Mouse (Mus musculus): ENCODE data around the gene Leap2. TPM values are rescaled to one million over a fixed set of nuclear protein-coding genes. Genes with fewer than 3 reads are reported as not detected.
"Not testable (repeated sequence)": the region's sequence is repeated elsewhere in the genome, so short reads cannot be mapped to it uniquely, and the experiment has no call there.

Leap2 gene
- polyA plus RNA-seq, 1 experiment from 2014 or later, result not detected

- under 1% methylated on average over 34 of the region's 34 CpGs for WGBS
Measured at GRCm38 (mm10) chr11:53430300-53430669, 7.3 kb upstream of the Leap2 start.

GRCm38 (mm10) chr11:53429182-53429581 is 6.2 kb upstream of the Leap2 start:
- H3K4me3 ChIP-seq (replicated peaks; ENCODE audit: low read length), result no peak overlapping the region
- no peak overlapping the region; the same call in 1 of the 2 replicates for H3K4me2 ChIP-seq (ENCODE audit: low read length)
- no peak overlapping the region for H3K9ac ChIP-seq (replicated peaks; ENCODE audit: low read depth, low read length)
- H3K4me1 ChIP-seq (replicated peaks; ENCODE audit: control insufficient read depth, insufficient read depth, low read length), result peaks cover 15% of the 10 kb centered on the region
- H3K9me3 ChIP-seq (ENCODE audit: control insufficient read depth, low read length), result no peaks in the 10 kb centered on the region
- H3K27me3 ChIP-seq (replicated peaks; ENCODE audit: control insufficient read depth, insufficient read depth, low read length), result no peaks in the 10 kb centered on the region
- H3K36me3 ChIP-seq (ENCODE audit: control insufficient read depth, insufficient read depth), result peaks cover 6% of the 10 kb centered on the region; the same call in 1 of the 2 replicates
- no peak overlapping the region for H3K27ac ChIP-seq (ENCODE audit: low read length)
- ATAC-seq, result no peak

More at GRCm38 (mm10) chr11:53430300-53430669, 7.3 kb upstream of the Leap2 start:
- Histone ChIP-seq H3K9me3 (ENCODE audit: control insufficient read depth, low read length) (no peaks in the 10 kb centered on the region), H3K4me2 (ENCODE audit: low read length) (peak overlapping the region; percentile 91), H3K36me3 (ENCODE audit: control insufficient read depth, insufficient read depth) (peaks cover 6% of the 10 kb centered on the region; the same call in 1 of the 2 replicates), H3K27ac (ENCODE audit: low read length) (peak overlapping the region; percentile 73), H3K9ac (replicated peaks; ENCODE audit: low read depth, low read length) (peak overlapping the region; percentile 88), H3K4me1 (replicated peaks; ENCODE audit: control insufficient read depth, insufficient read depth, low read length) (peaks cover 15% of the 10 kb centered on the region), H3K27me3 (replicated peaks; ENCODE audit: control insufficient read depth, insufficient read depth, low read length) (no peaks in the 10 kb centered on the region), H3K4me3 (replicated peaks; ENCODE audit: low read length) (peak overlapping the region; percentile 85)
- ATAC-seq, result peak; percentile 60; the same call in 1 of the 2 replicates

- Histone ChIP-seq H3K4me1 (replicated peaks; ENCODE audit: control insufficient read depth, insufficient read depth, low read length) (peaks cover 15% of the 10 kb centered on the region), H3K4me2 (ENCODE audit: low read length) (no peak overlapping the region), H3K27me3 (replicated peaks; ENCODE audit: control insufficient read depth, insufficient read depth, low read length) (no peaks in the 10 kb centered on the region), H3K27ac (ENCODE audit: low read length) (no peak overlapping the region), H3K4me3 (replicated peaks; ENCODE audit: low read length) (no peak overlapping the region), H3K36me3 (ENCODE audit: control insufficient read depth, insufficient read depth) (peaks cover 6% of the 10 kb centered on the region; the same call in 1 of the 2 replicates), H3K9ac (replicated peaks; ENCODE audit: low read depth, low read length) (no peak overlapping the region), H3K9me3 (ENCODE audit: control insufficient read depth, low read length) (no peaks in the 10 kb centered on the region)
- no peak for ATAC-seq
- 97% methylated on average over 5 of the region's 5 CpGs for WGBS
Measured at GRCm38 (mm10) chr11:53428716-53429057, 5.7 kb upstream of the Leap2 start.

GRCm38 (mm10) chr11:53427993-53428715 is 5.2 kb upstream of the Leap2 start:
- H3K4me3 ChIP-seq (replicated peaks; ENCODE audit: low read length), result no peak overlapping the region
- peaks cover 15% of the 10 kb centered on the region for H3K4me1 ChIP-seq (replicated peaks; ENCODE audit: control insufficient read depth, insufficient read depth, low read length)
- H3K9ac ChIP-seq (replicated peaks; ENCODE audit: low read depth, low read length), result no peak overlapping the region
- H3K36me3 ChIP-seq (ENCODE audit: control insufficient read depth, insufficient read depth), result peaks cover 6% of the 10 kb centered on the region; the same call in 1 of the 2 replicates
- H3K27me3 ChIP-seq (replicated peaks; ENCODE audit: control insufficient read depth, insufficient read depth, low read length), result no peaks in the 10 kb centered on the region
- no peak overlapping the region for H3K4me2 ChIP-seq (ENCODE audit: low read length)
- ATAC-seq, result no peak
- 98% methylated on average over 3 of the region's 3 CpGs for WGBS
- no peaks in the 10 kb centered on the region for H3K9me3 ChIP-seq (ENCODE audit: control insufficient read depth, low read length)
- no peak overlapping the region for H3K27ac ChIP-seq (ENCODE audit: low read length)

GRCm38 (mm10) chr11:53426914-53427313 is 3.9 kb upstream of the Leap2 start:
- not testable (repeated sequence) for H3K4me2 ChIP-seq (ENCODE audit: low read length); H3K9me3 ChIP-seq (ENCODE audit: control insufficient read depth, low read length); H3K9ac ChIP-seq (replicated peaks; ENCODE audit: low read depth, low read length); H3K27me3 ChIP-seq (replicated peaks; ENCODE audit: control insufficient read depth, insufficient read depth, low read length); H3K4me3 ChIP-seq (replicated peaks; ENCODE audit: low read length); H3K36me3 ChIP-seq (ENCODE audit: control insufficient read depth, insufficient read depth); H3K27ac ChIP-seq (ENCODE audit: low read length); ATAC-seq
- peaks cover 15% of the 10 kb centered on the region for H3K4me1 ChIP-seq (replicated peaks; ENCODE audit: control insufficient read depth, insufficient read depth, low read length)
- WGBS, result 94% methylated on average over 3 of the region's 3 CpGs

GRCm38 (mm10) chr11:53425711-53426255 is 2.8 kb upstream of the Leap2 start:
- no peaks in the 10 kb centered on the region for H3K9me3 ChIP-seq (ENCODE audit: control insufficient read depth, low read length)
- ATAC-seq, result no peak
- no peak overlapping the region for H3K4me3 ChIP-seq (replicated peaks; ENCODE audit: low read length)
- no peak overlapping the region for H3K27ac ChIP-seq (ENCODE audit: low read length)
- no peaks in the 10 kb centered on the region for H3K27me3 ChIP-seq (replicated peaks; ENCODE audit: control insufficient read depth, insufficient read depth, low read length)
- H3K9ac ChIP-seq (replicated peaks; ENCODE audit: low read depth, low read length), result no peak overlapping the region
- 85% methylated on average over 6 of the region's 6 CpGs for WGBS
- peaks cover 6% of the 10 kb centered on the region; the same call in 1 of the 2 replicates for H3K36me3 ChIP-seq (ENCODE audit: control insufficient read depth, insufficient read depth)
- no peak overlapping the region for H3K4me2 ChIP-seq (ENCODE audit: low read length)
- H3K4me1 ChIP-seq (replicated peaks; ENCODE audit: control insufficient read depth, insufficient read depth, low read length), result peaks cover 10% of the 10 kb centered on the region

GRCm38 (mm10) chr11:53425251-53425650 is 2.3 kb upstream of the Leap2 start:
- Histone ChIP-seq H3K4me3 (replicated peaks; ENCODE audit: low read length) (no peak overlapping the region), H3K36me3 (ENCODE audit: control insufficient read depth, insufficient read depth) (peaks cover 7% of the 10 kb centered on the region; the same call in 1 of the 2 replicates), H3K27ac (ENCODE audit: low read length) (no peak overlapping the region), H3K27me3 (replicated peaks; ENCODE audit: control insufficient read depth, insufficient read depth, low read length) (no peaks in the 10 kb centered on the region), H3K4me1 (replicated peaks; ENCODE audit: control insufficient read depth, insufficient read depth, low read length) (peaks cover 10% of the 10 kb centered on the region), H3K9ac (replicated peaks; ENCODE audit: low read depth, low read length) (no peak overlapping the region), H3K9me3 (ENCODE audit: control insufficient read depth, low read length) (no peaks in the 10 kb centered on the region), H3K4me2 (ENCODE audit: low read length) (no peak overlapping the region)
- WGBS, result 87% methylated on average over 3 of the region's 3 CpGs
- ATAC-seq, result no peak

- Histone ChIP-seq H3K9me3 (ENCODE audit: control insufficient read depth, low read length) (no peaks in the 10 kb centered on the region), H3K4me1 (replicated peaks; ENCODE audit: control insufficient read depth, insufficient read depth, low read length) (peaks cover 7% of the 10 kb centered on the region), H3K27me3 (replicated peaks; ENCODE audit: control insufficient read depth, insufficient read depth, low read length) (no peaks in the 10 kb centered on the region), H3K4me2 (ENCODE audit: low read length) (no peak overlapping the region), H3K9ac (replicated peaks; ENCODE audit: low read depth, low read length) (no peak overlapping the region), H3K4me3 (replicated peaks; ENCODE audit: low read length) (no peak overlapping the region), H3K27ac (ENCODE audit: low read length) (no peak overlapping the region), H3K36me3 (ENCODE audit: control insufficient read depth, insufficient read depth) (peaks cover 10% of the 10 kb centered on the region; the same call in 1 of the 2 replicates)
- 81% methylated on average over 2 of the region's 2 CpGs for WGBS
- ATAC-seq, result no peak
Measured at GRCm38 (mm10) chr11:53424826-53425225, 1.9 kb upstream of the Leap2 start.

- peaks cover 47% of the 10 kb centered on the region for H3K36me3 ChIP-seq (ENCODE audit: control insufficient read depth, insufficient read depth)
- no peak overlapping the region for H3K27ac ChIP-seq (ENCODE audit: low read length)
- no peak for ATAC-seq
- no peaks in the 10 kb centered on the region for H3K27me3 ChIP-seq (replicated peaks; ENCODE audit: control insufficient read depth, insufficient read depth, low read length)
- H3K9ac ChIP-seq (replicated peaks; ENCODE audit: low read depth, low read length), result no peak overlapping the region
- H3K4me3 ChIP-seq (replicated peaks; ENCODE audit: low read length), result no peak overlapping the region
- H3K4me2 ChIP-seq (ENCODE audit: low read length), result no peak overlapping the region
- H3K4me1 ChIP-seq (replicated peaks; ENCODE audit: control insufficient read depth, insufficient read depth, low read length), result no peaks in the 10 kb centered on the region
- H3K9me3 ChIP-seq (ENCODE audit: control insufficient read depth, low read length), result no peaks in the 10 kb centered on the region
Measured at GRCm38 (mm10) chr11:53418048-53418447, 4.9 kb downstream of the Leap2 start.

Data from forebrain, embryonic 16.5 days (tissue).